Mouse (Mus musculus) erythroblast, embryonic 14.5 days (primary cell): ENCODE data around the gene Spg7. TPM values are rescaled to one million over a fixed set of nuclear protein-coding genes. Genes with fewer than 3 reads are reported as not detected.
"Not testable (repeated sequence)": the region's sequence is repeated elsewhere in the genome, so short reads cannot be mapped to it uniquely, and the experiment has no call there.

Source experiments
- H3K27me3 ChIP-seq: 2 replicates; pipeline ENCODE4 v1.6.1; 2012; ENCODE audit warnings: inconsistent platforms; ENCODE audit not compliant: control insufficient read depth
- H3K36me3 ChIP-seq: 2 replicates; pipeline ENCODE4 v1.6.1; 2012; ENCODE audit warnings: mild to moderate bottlenecking, inconsistent platforms; ENCODE audit not compliant: control insufficient read depth
- H3K4me1 ChIP-seq: 2 replicates; pipeline ENCODE4 v1.6.1; 2012; ENCODE audit warnings: inconsistent platforms; ENCODE audit not compliant: control insufficient read depth
- H3K4me3 ChIP-seq: replicated peaks from 2 replicates; pipeline ENCODE3; 2012; ENCODE audit warnings: moderate library complexity, mild to moderate bottlenecking, inconsistent platforms
- H3K9me3 ChIP-seq: 2 replicates; pipeline ENCODE4 v1.6.1; 2012; ENCODE audit warnings: low read length, inconsistent platforms, mixed read lengths; ENCODE audit not compliant: control insufficient read depth
- GATA1 ChIP-seq: IDR thresholded peaks from 2 replicates; pipeline ENCODE4 v1.6.1; 2012; ENCODE audit warnings: low read length, inconsistent platforms, mixed read lengths
- TAL1 ChIP-seq: IDR thresholded peaks from 3 replicates; pipeline ENCODE4 v1.6.1; 2012; ENCODE audit warnings: low read length, inconsistent platforms, mixed read lengths
- polyA plus RNA-seq: library from polyadenylated mRNA; stranded (reverse); fragments of >175 nt; gene quantifications from 2 replicates; pipeline ENCODE4 v1.2.3, GENCODE M21; 2012

Spg7 gene
- polyA plus RNA-seq, 1 experiment, result 6.3 TPM

DNA sequence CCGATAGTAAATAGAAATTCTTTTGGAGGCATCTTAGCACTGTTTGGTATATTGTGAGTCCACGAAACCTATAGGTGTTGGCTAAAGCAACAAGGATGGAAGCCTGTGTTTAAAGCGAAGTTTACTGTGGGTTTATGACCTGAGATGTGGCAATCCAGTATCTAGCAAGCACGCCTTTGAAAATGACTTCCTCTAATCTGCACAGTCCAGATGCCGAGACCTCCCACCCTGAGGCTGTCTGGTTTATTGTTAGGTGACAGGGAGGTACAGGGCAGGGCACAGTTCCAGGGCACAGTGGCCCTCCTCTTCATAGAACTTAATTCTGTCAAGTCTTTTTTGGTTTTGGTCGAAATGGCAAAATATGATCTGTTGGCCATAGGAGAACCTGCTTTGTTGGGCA lies 14.5 kb downstream of the Spg7 start:
- Histone ChIP-seq H3K36me3 (peaks cover 95% of the 10 kb centered on the region), H3K9me3 (no peaks in the 10 kb centered on the region), H3K4me3 (no peak overlapping the region), H3K27me3 (no peaks in the 10 kb centered on the region), H3K4me1 (peaks cover 18% of the 10 kb centered on the region)
- TF ChIP-seq TAL1, result no peak
- no peak for TF ChIP-seq GATA1

- Histone ChIP-seq H3K4me3 (no peak overlapping the region), H3K36me3 (peaks cover 93% of the 10 kb centered on the region), H3K4me1 (peaks cover under 1% of the 10 kb centered on the region; the same call in 1 of the 2 replicates), H3K27me3 (no peaks in the 10 kb centered on the region), H3K9me3 (no peaks in the 10 kb centered on the region)
- TF ChIP-seq GATA1, result no peak
- no peak for TF ChIP-seq TAL1
Observed at GRCm38 (mm10) chr8:123082993-123083392, 20.3 kb downstream of the Spg7 start.

GRCm38 (mm10) chr8:123083610-123084009 lies 20.9 kb downstream of the Spg7 start:
- no peaks in the 10 kb centered on the region for H3K4me1 ChIP-seq
- no peak for TF ChIP-seq GATA1
- TF ChIP-seq TAL1, result no peak
- H3K36me3 ChIP-seq, result peaks cover 94% of the 10 kb centered on the region
- H3K27me3 ChIP-seq, result no peaks in the 10 kb centered on the region
- H3K9me3 ChIP-seq, result no peaks in the 10 kb centered on the region
- no peak overlapping the region for H3K4me3 ChIP-seq

DNA sequence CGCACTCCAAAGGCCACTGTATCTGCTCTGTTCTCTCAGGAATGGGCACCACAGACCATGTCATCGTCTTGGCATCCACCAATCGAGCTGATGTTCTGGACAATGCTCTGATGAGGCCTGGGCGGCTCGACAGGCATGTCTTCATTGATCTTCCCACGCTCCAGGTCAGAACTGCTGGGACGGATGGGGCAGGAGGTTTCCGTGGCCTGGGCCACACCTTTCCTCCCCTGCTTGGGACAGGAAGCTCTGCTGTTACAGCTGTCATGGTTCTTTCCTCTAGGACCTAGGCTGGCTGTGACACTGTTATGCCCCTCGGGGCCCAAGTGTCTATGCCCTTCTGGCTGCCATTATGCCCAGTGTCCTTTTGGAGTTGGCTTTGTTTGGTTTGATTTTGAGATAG lies 24.5 kb downstream of the Spg7 start:
- H3K36me3 ChIP-seq, result peaks cover 97% of the 10 kb centered on the region
- H3K27me3 ChIP-seq, result no peaks in the 10 kb centered on the region
- TF ChIP-seq TAL1, result no peak
- no peak for TF ChIP-seq GATA1
- no peaks in the 10 kb centered on the region for H3K4me1 ChIP-seq
- no peaks in the 10 kb centered on the region for H3K9me3 ChIP-seq
- no peak overlapping the region for H3K4me3 ChIP-seq

DNA sequence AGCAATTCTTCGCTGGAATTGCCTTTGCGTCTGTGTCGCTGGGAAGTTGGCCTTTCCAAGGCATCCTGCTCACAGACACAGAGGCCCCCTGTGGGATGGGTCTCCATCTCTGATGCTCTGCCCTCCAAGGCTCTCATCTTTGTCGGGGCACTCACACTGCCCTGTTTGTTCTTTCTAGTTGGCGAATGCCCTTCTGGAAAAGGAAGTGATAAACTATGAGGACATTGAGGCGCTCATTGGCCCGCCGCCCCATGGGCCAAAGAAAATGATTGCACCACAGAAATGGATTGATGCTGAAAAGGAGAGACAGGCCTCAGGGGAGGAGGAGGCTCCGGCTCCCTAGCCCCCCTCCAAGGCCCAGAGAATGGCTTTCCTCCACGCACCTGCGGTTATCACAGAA lies 34.5 kb downstream of the Spg7 start:
- no peak for TF ChIP-seq GATA1
- no peak for TF ChIP-seq TAL1
- peaks cover 51% of the 10 kb centered on the region for H3K36me3 ChIP-seq
- peaks cover 11% of the 10 kb centered on the region for H3K4me1 ChIP-seq
- H3K4me3 ChIP-seq, result no peak overlapping the region
- no peaks in the 10 kb centered on the region for H3K9me3 ChIP-seq
- H3K27me3 ChIP-seq, result no peaks in the 10 kb centered on the region

- Histone ChIP-seq H3K4me3 (no peak overlapping the region), H3K27me3 (no peaks in the 10 kb centered on the region)
Observed at GRCm38 (mm10) chr8:123097786-123098584, 35.2 kb downstream of the Spg7 start.

GRCm38 (mm10) chr8:123100288-123100687 lies 37.5 kb downstream of the Spg7 start:
- no peak overlapping the region for H3K4me3 ChIP-seq
- H3K4me1 ChIP-seq, result peaks cover 29% of the 10 kb centered on the region
- no peaks in the 10 kb centered on the region for H3K27me3 ChIP-seq
- peaks cover 51% of the 10 kb centered on the region for H3K36me3 ChIP-seq
- TF ChIP-seq TAL1 (no peak), GATA1 (no peak)
- H3K9me3 ChIP-seq, result no peaks in the 10 kb centered on the region

More at GRCm38 (mm10) chr8:123097786-123098584, 35.2 kb downstream of the Spg7 start:
- TF ChIP-seq GATA1, result no peak
- no peak for TF ChIP-seq TAL1
- H3K9me3 ChIP-seq, result no peaks in the 10 kb centered on the region
- H3K36me3 ChIP-seq, result peaks cover 51% of the 10 kb centered on the region
- H3K4me1 ChIP-seq, result peaks cover 13% of the 10 kb centered on the region

DNA sequence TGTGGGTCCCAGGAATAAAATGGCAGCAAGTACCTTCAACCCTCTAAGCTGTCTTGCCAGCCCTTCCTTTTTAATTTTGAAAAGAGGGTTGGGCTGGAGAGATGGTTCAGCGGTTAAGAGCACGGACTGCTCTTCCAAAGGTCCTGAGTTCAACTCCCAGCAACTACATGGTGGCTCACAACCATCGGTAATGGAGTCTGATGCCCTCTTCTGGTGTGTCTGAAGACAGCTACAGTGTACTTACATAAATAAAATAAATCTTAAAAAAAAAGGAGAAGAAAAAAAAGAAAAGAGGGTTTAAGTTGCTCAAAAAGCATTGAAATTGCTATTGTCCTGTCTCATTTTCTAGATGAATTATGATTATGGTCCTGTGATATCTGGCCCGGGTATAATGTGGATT lies 38.5 kb downstream of the Spg7 start:
- H3K4me3 ChIP-seq, result peak overlapping the region; percentile 98
- no peaks in the 10 kb centered on the region for H3K9me3 ChIP-seq
- peaks cover 54% of the 10 kb centered on the region for H3K36me3 ChIP-seq
- no peak for TF ChIP-seq TAL1
- TF ChIP-seq GATA1, result no peak
- peaks cover 29% of the 10 kb centered on the region for H3K4me1 ChIP-seq
- no peaks in the 10 kb centered on the region for H3K27me3 ChIP-seq

DNA sequence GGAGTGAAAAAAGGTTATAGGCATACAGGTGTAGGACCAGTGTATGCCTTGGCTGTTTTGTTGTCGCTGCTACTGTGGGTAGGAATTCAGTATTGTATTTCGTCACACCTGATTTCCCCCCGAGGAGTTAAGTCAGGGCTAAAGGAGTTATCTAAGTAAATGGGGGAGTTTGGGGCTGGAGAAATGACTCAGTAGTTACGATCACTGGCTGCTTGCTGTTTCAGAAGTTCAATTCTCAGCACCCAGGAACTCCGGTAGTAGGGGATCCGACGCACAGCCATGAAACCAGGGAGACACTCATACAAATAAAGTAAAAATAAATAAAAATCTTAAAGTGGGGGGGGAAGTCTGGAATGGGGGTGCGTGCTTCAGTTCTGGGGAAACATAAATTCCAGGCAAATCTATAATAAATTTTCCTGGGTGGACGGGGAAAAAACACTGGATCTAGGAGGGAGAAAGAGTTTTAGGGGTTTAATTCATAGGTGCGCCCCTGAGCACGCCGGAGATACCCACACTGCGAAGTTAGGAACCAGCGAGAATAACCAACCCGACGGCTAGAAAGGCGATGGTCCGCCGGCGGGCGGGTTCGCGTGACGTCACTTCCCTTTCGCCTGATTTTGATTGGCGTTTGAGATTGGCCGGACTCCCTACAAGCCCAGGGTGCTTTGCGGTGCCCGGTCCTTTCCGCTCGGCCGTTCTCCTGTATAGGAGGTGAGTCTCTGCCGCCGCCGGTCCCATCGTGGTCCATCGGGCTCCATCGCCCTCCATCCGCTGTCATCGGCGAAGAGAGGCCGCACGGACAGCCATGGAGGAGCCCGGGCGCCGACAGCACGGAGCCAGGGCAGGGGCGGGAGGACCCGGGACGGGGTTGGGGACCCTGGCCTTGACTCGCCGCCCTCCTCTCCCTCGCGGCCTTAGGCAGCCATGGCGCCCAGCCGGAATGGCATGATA lies 39.3 kb downstream of the Spg7 start, which contains the start of gene Rpl13:
Gene Rpl13 (plus strand): TSS at position 616 of the 951 bp plus-strand sequence.
- Histone ChIP-seq H3K36me3 (peaks cover 51% of the 10 kb centered on the region), H3K4me3 (peak within 1 kb of the TSS; percentile 98), H3K27me3 (no peaks in the 10 kb centered on the region), H3K9me3 (no peaks in the 10 kb centered on the region), H3K4me1 (peaks cover 29% of the 10 kb centered on the region)
- TF ChIP-seq GATA1 (peak; percentile 81), TAL1 (no peak)

- peaks cover 43% of the 10 kb centered on the region for H3K36me3 ChIP-seq
- peak overlapping the region; percentile 98 for H3K4me3 ChIP-seq
- not testable (repeated sequence) for H3K27me3 ChIP-seq, H3K9me3 ChIP-seq
- H3K4me1 ChIP-seq, result peaks cover 29% of the 10 kb centered on the region
Observed at GRCm38 (mm10) chr8:123102855-123103254, 40.1 kb downstream of the Spg7 start.
